Mouse (Mus musculus) lung, postnatal 14 days (tissue): ENCODE measurements at regions not wholly inside any gene's neighbourhood (a gene's known extent, or its start where the extent isn't known, plus 50 kb on each side); places are given as distances from the start of the nearest gene placed in this dataset.

Experiments
- DNase-seq: peaks from one replicate; pipeline ENCODE4 v3.0.0; 2021

- DNase-seq, result peak; percentile 49
Observed at GRCm38 (mm10) chr2:67332211-67332610, 81.3 kb upstream of the Gm21830 start.

DNA sequence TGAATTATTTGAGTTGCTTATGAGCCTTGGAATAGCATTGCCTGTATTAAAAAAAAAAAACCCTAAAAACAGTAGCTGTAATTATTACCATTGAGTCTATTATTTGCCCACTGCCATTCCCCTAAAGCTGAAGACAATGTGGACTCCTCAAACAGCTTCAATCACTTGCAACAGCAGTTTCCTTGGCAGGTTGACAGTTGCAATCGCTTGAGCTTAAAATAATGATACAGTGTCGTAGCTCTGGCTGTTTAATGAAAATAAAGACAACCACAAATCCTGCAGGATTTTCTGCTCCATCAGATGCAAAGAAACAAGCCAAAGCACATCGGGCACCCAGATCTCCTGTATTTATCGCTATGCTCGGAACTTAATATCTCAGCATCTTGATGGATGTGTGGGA lies 68.8 kb upstream of the Gm21830 start:
- no peak for DNase-seq
